Mouse (Mus musculus) lung, adult 2 months (tissue): ENCODE results near the gene Gm20388.

Experiments used
- CTCF ChIP-seq: fragments of 200-500 bp; IDR thresholded peaks from 2 replicates; pipeline ENCODE4 v1.5.1; 2011; ENCODE audit warnings: mild to moderate bottlenecking, low read length, control low read depth; ENCODE audit not compliant: insufficient read depth
- POLR2A ChIP-seq: fragments of 200-500 bp; IDR thresholded peaks from 2 replicates; pipeline ENCODE4 v1.6.1; 2011; ENCODE audit warnings: low read depth, mild to moderate bottlenecking, control low read depth, low read length, borderline replicate concordance; ENCODE audit errors: extremely low read depth

- TF ChIP-seq POLR2A (no peak), CTCF (no peak)
These were observed 1133.2 kb downstream of the Gm20388 start for GRCm38 (mm10) chr8:121043719-121044440.
